Mouse (Mus musculus): ENCODE data around the gene Plekha3.

Plekha3 gene

GRCm38 (mm10) chr2:76674725-76675427 is at the start of gene Plekha3:
Gene Plekha3 (plus strand): TSS chr2:76675281.
- peak; percentile 66 for DNase-seq (ENCODE audit: low read depth, low spot score)

GRCm38 (mm10) chr2:76630293-76630692 is 44.8 kb upstream of the Plekha3 start:
- no peak for DNase-seq (ENCODE audit: low read depth, low spot score)

DNA sequence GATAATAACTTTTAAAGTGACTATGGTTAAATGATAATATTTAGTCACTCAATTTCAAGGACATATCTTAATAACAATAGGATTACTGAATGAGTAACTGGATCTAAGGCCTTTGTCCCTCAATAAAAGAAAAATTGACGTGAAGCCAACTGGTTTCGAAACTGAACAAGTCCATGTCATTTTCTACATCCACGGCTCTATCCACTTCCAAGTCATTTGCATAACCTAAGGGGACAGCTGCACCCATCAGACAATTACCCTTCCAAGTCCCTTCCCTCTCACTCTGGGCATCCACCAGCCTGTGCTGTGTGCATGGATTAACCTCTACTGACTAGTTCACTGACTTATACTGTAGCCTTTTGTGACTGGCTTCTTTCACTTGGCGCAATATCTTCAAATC is 43.5 kb upstream of the Plekha3 start:
- DNase-seq (ENCODE audit: low read depth, low spot score), result no peak

DNA sequence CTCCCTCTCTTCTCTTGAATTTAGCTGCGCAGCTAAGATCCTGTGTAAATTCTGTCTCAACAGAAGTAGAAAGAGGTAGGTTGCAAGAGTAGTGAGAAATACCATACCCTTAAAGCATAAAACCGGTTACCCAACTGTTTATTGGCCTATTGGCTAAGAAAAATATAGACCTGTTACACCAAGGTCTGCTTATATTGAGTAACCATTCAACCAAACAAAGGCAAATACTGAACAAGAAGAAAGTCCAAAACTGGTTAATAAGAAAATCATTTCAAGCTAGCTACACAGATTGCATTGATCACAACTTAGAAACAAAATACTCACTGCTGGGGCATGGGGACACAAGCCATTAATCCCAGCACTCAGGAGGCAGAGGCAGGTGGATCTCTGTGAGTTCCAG is 35.4 kb upstream of the Plekha3 start:
- no peak for DNase-seq (ENCODE audit: low read depth, low spot score)

DNA sequence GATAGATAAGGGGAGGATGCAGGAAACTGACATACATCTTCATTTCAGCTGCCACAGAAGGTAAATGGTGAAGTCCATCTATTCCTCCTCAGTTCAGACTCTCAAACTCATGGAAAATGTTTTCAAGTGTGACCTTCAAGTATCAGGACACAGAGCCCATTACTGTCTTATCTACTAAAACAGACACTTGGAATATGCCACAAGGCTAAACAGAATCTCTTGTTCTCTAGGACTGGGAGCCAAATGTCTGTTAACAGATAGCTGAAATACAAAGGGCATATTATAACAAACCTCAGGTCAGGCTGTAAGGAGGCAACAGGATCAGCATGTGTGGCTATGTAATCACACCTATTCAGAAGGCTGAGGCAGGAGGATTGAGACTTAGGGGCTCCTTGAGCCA is 31.3 kb upstream of the Plekha3 start:
- DNase-seq (ENCODE audit: low read depth, low spot score), result no peak

GRCm38 (mm10) chr2:76647441-76647869 is 27.6 kb upstream of the Plekha3 start:
- no peak for DNase-seq (ENCODE audit: low read depth, low spot score)

- peak; percentile 95 for DNase-seq (ENCODE audit: low read depth, low spot score)
These were observed 27.1 kb upstream of the Plekha3 start, which contains the start of the genes Prkra and Pjvk for GRCm38 (mm10) chr2:76647883-76648570. Gene Prkra (minus strand): TSS chr2:76648015. Gene Pjvk (plus strand): TSS chr2:76648476.

DNA sequence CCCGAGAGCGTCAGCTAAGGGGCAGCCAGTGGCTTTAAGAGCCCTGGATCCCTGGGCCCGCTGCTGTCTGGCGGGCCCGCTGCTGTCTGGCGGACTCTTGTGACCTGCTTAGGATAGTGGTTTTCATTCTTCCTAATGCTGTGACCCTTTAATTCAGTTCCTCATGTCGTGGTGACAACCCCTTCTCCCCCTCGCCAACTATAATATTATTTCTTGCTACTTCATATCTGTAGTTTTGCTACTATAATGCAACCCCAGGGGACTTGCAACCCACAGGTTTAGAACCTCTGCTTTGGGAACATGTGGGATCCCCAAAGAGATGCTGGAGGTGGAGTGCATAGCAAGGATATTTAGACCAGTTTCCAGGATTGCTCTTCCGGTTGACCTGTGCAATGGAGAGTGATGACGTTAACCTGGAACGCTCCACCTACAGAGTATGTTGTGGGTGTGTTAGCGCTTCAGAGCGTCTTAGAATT is 26.4 kb upstream of the Plekha3 start:
- DNase-seq (ENCODE audit: low read depth, low spot score), result no peak

GRCm38 (mm10) chr2:76653070-76653469 is 22.0 kb upstream of the Plekha3 start:
- DNase-seq (ENCODE audit: low read depth, low spot score), result no peak

DNA sequence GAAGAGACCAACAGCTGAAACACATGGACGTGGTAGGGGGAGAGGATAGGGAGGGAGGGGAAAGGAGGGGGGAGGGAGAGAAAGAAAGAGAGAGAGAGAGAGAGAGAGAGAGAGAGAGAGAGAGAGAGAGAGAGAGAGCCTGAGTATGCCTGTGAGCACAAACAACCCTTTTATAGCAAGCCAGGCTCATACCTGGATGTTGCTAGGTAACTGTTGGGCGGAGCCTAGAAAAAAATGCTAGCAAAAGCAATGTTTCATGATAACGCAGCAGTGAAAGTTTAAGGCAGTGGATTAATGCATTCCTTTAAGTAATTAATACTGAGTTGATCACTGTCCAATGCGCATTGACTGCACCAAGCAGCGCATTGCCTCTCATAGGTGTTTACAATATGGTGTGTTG is 20.4 kb upstream of the Plekha3 start:
- DNase-seq (ENCODE audit: low read depth, low spot score), result no peak

DNA sequence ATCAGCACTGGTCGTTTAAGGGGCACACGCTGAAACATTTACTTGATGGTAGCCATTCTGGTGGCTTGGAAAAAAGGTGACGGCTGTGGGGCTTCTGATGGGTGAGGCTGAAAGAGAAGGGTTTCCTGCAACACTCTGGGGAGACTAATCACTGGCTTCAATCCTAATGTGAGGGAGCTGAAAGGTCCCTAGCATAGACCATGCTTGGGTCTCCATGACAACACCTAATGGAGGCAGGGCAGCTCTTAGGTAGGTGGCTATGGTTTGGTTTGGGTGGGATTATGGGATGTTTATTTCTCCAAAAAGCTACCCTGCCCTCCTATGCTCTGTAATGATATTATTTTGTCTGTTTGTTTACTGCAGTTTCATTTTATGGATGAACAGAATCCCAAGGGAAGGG is 19.6 kb upstream of the Plekha3 start:
- no peak for DNase-seq (ENCODE audit: low read depth, low spot score)

GRCm38 (mm10) chr2:76655982-76656381 is 19.1 kb upstream of the Plekha3 start:
- no peak for DNase-seq (ENCODE audit: low read depth, low spot score)

- no peak for DNase-seq (ENCODE audit: low read depth, low spot score)
These were observed 16.5 kb upstream of the Plekha3 start for GRCm38 (mm10) chr2:76658551-76658950.

- DNase-seq (ENCODE audit: low read depth, low spot score), result no peak
These were observed 15.7 kb upstream of the Plekha3 start for GRCm38 (mm10) chr2:76659419-76659818.

- no peak for DNase-seq (ENCODE audit: low read depth, low spot score)
These were observed 9.6 kb upstream of the Plekha3 start for GRCm38 (mm10) chr2:76665531-76665930.

- DNase-seq (ENCODE audit: low read depth, low spot score), result no peak
These were observed 7.9 kb upstream of the Plekha3 start for GRCm38 (mm10) chr2:76667200-76667599.

DNA sequence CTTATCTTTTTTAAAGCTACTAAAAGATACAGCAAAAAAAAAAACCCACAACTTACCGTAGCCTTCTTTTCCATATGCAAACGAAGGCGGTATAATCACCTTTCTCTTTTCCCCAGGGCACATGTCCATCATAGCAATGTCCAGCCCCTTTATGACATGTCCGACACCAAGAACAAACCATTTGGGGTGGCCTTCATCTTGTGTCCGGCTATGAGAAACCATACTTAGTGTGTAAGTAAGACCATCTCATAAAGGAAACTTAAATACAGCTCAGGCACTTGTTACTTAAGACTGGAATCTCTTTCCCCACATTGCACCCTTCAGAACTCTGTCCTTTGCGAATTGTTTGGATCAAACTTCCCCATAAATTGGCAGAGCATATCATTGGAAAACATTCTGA is 3.4 kb upstream of the Plekha3 start:
- no peak for DNase-seq (ENCODE audit: low read depth, low spot score)

- DNase-seq (ENCODE audit: low read depth, low spot score), result no peak
These were observed 2.8 kb upstream of the Plekha3 start for GRCm38 (mm10) chr2:76672134-76672745.

DNA sequence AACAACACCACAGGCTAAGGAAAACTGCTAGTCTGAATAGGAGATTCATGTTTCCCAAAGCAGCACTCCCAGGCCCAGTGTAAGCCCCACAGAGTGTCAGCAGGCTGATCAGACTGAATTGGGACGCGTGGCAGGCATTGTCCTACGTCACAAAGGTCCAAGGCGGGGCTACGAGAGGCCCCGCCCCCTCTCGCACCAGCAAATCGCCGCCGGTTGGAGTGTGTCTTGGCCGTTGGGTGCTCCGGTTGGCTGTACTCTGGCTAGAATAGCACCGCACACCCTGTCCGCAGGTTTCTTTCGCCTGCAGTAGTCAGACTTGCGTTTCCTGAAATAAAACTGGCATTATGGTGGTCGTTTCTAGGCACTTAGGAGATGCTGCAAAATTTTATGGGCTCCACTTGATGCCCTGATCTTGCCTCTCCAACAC is 2.1 kb upstream of the Plekha3 start, which contains the start of gene Fkbp7:
Gene Fkbp7, minus strand, starts transcription at position 151 of the 427 bp plus-strand sequence.
- peak; percentile 79 for DNase-seq (ENCODE audit: low read depth, low spot score)

GRCm38 (mm10) chr2:76673472-76674081 is 1.5 kb upstream of the Plekha3 start:
- no peak for DNase-seq (ENCODE audit: low read depth, low spot score)

DNA sequence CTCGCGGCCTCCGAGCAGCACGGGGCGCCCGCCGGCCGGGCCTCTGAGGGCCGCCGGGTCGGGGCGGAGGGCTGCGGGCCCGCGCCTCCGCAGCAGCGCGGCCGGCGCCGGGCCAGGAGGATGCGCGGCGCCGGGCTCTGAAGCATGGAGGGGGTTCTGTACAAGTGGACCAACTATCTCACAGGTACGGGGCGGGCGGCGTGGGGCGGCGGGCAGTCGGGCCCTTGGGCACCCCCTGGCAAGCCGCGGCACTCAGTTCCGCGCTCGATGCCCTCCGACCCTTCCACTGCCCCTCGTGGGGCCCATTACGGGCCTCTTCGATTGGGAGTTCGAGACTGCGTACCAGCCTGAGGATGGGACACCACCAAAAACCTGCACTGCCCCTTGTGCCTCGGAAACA is 370 bp downstream of the Plekha3 start:
- DNase-seq (ENCODE audit: low read depth, low spot score), result no peak

DNA sequence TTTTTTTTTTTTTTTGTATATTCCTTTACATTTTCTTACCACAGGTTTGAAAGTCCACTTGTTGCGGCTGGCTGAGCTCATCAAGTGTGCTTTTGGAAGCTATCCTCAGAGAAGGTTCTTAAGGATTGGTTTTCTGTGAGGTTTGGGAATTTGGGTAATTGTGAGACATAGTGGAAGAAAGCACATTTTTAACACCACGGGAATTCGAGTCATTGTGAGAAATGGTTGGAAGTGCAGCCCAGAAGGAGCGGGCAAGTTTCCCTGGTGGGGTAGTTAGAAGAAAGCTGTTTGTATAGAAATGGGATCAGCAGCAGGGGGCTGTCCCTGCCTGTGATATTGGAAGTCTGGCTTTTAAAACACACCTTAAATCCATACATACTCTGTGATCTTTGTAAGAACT is 868 bp downstream of the Plekha3 start:
- DNase-seq (ENCODE audit: low read depth, low spot score), result no peak
